Mouse (Mus musculus): ENCODE results near the gene Dpf1. TPM values are rescaled to one million over a fixed set of nuclear protein-coding genes. Genes with fewer than 3 reads are reported as not detected.

Gene Dpf1
- 13.5 and 14.7 TPM in 2 replicates for polyA plus RNA-seq (2014; fragmentation: Nextera tagmentation; extraction: Ambion mirVana)

- under 1% methylated on average over 64 of the region's 67 CpGs for WGBS
- ATAC-seq (ENCODE audit: insufficient read depth) (peak; percentile 85), DNase-seq (peak; percentile 96)
- no peaks in the 10 kb centered on the region for H3K9me3 ChIP-seq (ENCODE audit: low read depth, low read length)
- peak within 1 kb of the TSS; percentile 79 for H3K4me2 ChIP-seq
- TF ChIP-seq CTCF (IDR thresholded peaks at IDR 0.05; ENCODE audit: low read depth): 0 out of 2 replicates have a peak, but pooled peaks have one; percentile 21
- peak within 1 kb of the TSS; percentile 46 for H3K9ac ChIP-seq
- no peaks in the 10 kb centered on the region for H3K36me3 ChIP-seq (ENCODE audit: insufficient read depth)
- no peak within 1 kb of the TSS for H3K27ac ChIP-seq (ENCODE audit: low read depth)
- peaks cover 15% of the 10 kb centered on the region; the same call in 1 of the 2 replicates for H3K27me3 ChIP-seq (ENCODE audit: insufficient read depth, low read length)
- peak within 1 kb of the TSS; percentile 54 for H3K4me3 ChIP-seq (ENCODE audit: low read depth, low read length)
- peaks cover 19% of the 10 kb centered on the region for H3K4me1 ChIP-seq (ENCODE audit: insufficient read depth)
Measured at GRCm38 (mm10) chr7:29303738-29304462, at the start of gene Dpf1. Dpf1 (plus strand) TSS chr7:29303951.

GRCm38 (mm10) chr7:29255875-29256274 lies 47.9 kb upstream of the Dpf1 start:
- Histone ChIP-seq H3K4me3 (ENCODE audit: low read depth, low read length) (no peak overlapping the region), H3K27ac (ENCODE audit: low read depth) (no peak overlapping the region), H3K4me2 (no peak overlapping the region), H3K9me3 (ENCODE audit: low read depth, low read length) (no peaks in the 10 kb centered on the region), H3K4me1 (ENCODE audit: insufficient read depth) (no peaks in the 10 kb centered on the region), H3K36me3 (ENCODE audit: insufficient read depth) (peaks cover 26% of the 10 kb centered on the region), H3K9ac (no peak overlapping the region), H3K27me3 (ENCODE audit: insufficient read depth, low read length) (no peaks in the 10 kb centered on the region)
- DNase-seq (no peak), ATAC-seq (ENCODE audit: insufficient read depth) (no peak)
- WGBS: 77% methylated on average over 4 of the region's 4 CpGs
- TF ChIP-seq CTCF (IDR thresholded peaks at IDR 0.05; ENCODE audit: low read depth): no peak

- ATAC-seq (ENCODE audit: insufficient read depth) (no peak), DNase-seq (peak; percentile 13)
- H3K4me1 ChIP-seq (ENCODE audit: insufficient read depth): no peaks in the 10 kb centered on the region
- no peak overlapping the region for H3K4me3 ChIP-seq (ENCODE audit: low read depth, low read length)
- H3K27ac ChIP-seq (ENCODE audit: low read depth): no peak overlapping the region; the same call in 1 of the 2 replicates
- no peak for TF ChIP-seq CTCF (IDR thresholded peaks at IDR 0.05; ENCODE audit: low read depth)
- peaks cover 26% of the 10 kb centered on the region for H3K36me3 ChIP-seq (ENCODE audit: insufficient read depth)
- no peak overlapping the region for H3K4me2 ChIP-seq
- no peaks in the 10 kb centered on the region for H3K9me3 ChIP-seq (ENCODE audit: low read depth, low read length)
- H3K9ac ChIP-seq: no peak overlapping the region
- WGBS: 93% methylated on average over 1 of the region's 1 CpGs
- no peaks in the 10 kb centered on the region for H3K27me3 ChIP-seq (ENCODE audit: insufficient read depth, low read length)
Measured at GRCm38 (mm10) chr7:29257368-29257767, 46.4 kb upstream of the Dpf1 start.

DNA sequence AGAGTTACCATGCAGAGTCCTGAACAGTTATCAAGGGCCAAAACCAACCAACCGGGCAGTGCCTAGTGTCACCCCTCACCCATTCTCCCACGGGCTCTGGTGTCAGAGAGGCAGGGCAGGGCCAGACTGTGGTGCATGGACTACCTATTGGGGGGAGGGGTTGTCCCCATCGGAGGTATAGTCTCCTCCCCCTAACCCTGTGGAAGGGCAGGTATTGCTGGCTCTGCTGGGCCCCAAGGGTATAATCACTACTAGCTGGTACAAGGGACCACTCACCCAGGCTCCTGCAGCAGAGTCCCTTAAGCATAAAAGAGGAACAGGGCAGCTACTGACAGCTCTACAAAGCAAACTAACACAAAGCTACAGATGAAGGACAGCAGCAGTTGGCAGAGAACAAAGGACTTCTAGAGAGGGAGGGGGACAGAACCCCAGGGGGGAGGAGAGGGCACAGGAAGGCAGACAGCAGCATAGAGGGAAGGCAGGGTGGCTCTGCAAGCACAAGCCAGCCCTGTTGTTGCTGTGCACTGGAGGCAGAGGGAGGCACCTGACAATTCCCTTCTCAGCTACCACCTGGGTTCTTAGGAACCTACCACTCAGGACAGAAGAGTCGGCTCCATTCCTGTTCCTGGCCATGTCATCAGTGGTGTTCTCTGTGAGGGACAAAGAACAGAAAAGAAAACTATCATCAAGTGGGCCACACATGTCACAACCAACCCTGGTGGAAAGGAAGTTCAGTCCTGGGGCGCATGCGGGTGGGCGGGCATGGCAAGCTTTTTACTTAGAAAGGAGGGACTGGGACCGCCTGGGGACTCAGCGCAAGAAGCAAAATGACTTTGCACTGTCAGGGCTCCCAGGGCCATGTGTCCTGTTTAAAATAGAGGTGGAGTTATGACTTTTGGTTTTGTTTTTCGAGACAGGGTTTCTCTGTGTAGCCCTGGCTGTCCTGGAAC lies 43.7 kb upstream of the Dpf1 start:
- H3K27ac ChIP-seq (ENCODE audit: low read depth): no peak overlapping the region
- TF ChIP-seq CTCF (IDR thresholded peaks at IDR 0.05; ENCODE audit: low read depth): no peak
- no peaks in the 10 kb centered on the region for H3K4me1 ChIP-seq (ENCODE audit: insufficient read depth)
- H3K4me3 ChIP-seq (ENCODE audit: low read depth, low read length): no peak overlapping the region
- DNase-seq (no peak), ATAC-seq (ENCODE audit: insufficient read depth) (no peak)
- peaks cover 26% of the 10 kb centered on the region for H3K36me3 ChIP-seq (ENCODE audit: insufficient read depth)
- no peaks in the 10 kb centered on the region for H3K27me3 ChIP-seq (ENCODE audit: insufficient read depth, low read length)
- H3K9ac ChIP-seq: no peak overlapping the region
- no peak overlapping the region for H3K4me2 ChIP-seq
- 78% methylated on average over 10 of the region's 10 CpGs for WGBS
- H3K9me3 ChIP-seq (ENCODE audit: low read depth, low read length): no peaks in the 10 kb centered on the region

- Histone ChIP-seq H3K4me3 (ENCODE audit: low read depth, low read length) (no peak overlapping the region), H3K27ac (ENCODE audit: low read depth) (no peak overlapping the region), H3K9me3 (ENCODE audit: low read depth, low read length) (no peaks in the 10 kb centered on the region), H3K4me2 (no peak overlapping the region), H3K36me3 (ENCODE audit: insufficient read depth) (peaks cover 18% of the 10 kb centered on the region), H3K27me3 (ENCODE audit: insufficient read depth, low read length) (no peaks in the 10 kb centered on the region), H3K4me1 (ENCODE audit: insufficient read depth) (no peaks in the 10 kb centered on the region), H3K9ac (no peak overlapping the region)
- DNase-seq (no peak), ATAC-seq (ENCODE audit: insufficient read depth) (no peak)
- WGBS: 48% methylated on average over 6 of the region's 6 CpGs
- no peak for TF ChIP-seq CTCF (IDR thresholded peaks at IDR 0.05; ENCODE audit: low read depth)
Measured at GRCm38 (mm10) chr7:29262151-29262550, 41.6 kb upstream of the Dpf1 start.

- H3K4me3 ChIP-seq (ENCODE audit: low read depth, low read length): no peak overlapping the region
- TF ChIP-seq CTCF (IDR thresholded peaks at IDR 0.05; ENCODE audit: low read depth): no peak
- H3K36me3 ChIP-seq (ENCODE audit: insufficient read depth): peaks cover 10% of the 10 kb centered on the region
- H3K4me1 ChIP-seq (ENCODE audit: insufficient read depth): no peaks in the 10 kb centered on the region
- H3K4me2 ChIP-seq: no peak overlapping the region
- no peak overlapping the region for H3K27ac ChIP-seq (ENCODE audit: low read depth)
- DNase-seq (no peak), ATAC-seq (ENCODE audit: insufficient read depth) (no peak)
- no peak overlapping the region for H3K9ac ChIP-seq
- no peaks in the 10 kb centered on the region for H3K9me3 ChIP-seq (ENCODE audit: low read depth, low read length)
- H3K27me3 ChIP-seq (ENCODE audit: insufficient read depth, low read length): no peaks in the 10 kb centered on the region
- 84% methylated on average over 3 of the region's 3 CpGs for WGBS
Measured at GRCm38 (mm10) chr7:29263831-29264230, 39.9 kb upstream of the Dpf1 start.

GRCm38 (mm10) chr7:29265636-29266035 lies 38.1 kb upstream of the Dpf1 start:
- Histone ChIP-seq H3K36me3 (ENCODE audit: insufficient read depth) (no peaks in the 10 kb centered on the region), H3K4me3 (ENCODE audit: low read depth, low read length) (no peak overlapping the region), H3K27ac (ENCODE audit: low read depth) (no peak overlapping the region), H3K27me3 (ENCODE audit: insufficient read depth, low read length) (no peaks in the 10 kb centered on the region), H3K9ac (no peak overlapping the region), H3K4me2 (no peak overlapping the region), H3K4me1 (ENCODE audit: insufficient read depth) (no peaks in the 10 kb centered on the region), H3K9me3 (ENCODE audit: low read depth, low read length) (no peaks in the 10 kb centered on the region)
- TF ChIP-seq CTCF (IDR thresholded peaks at IDR 0.05; ENCODE audit: low read depth): no peak
- WGBS: 77% methylated on average over 7 of the region's 7 CpGs
- no peak for ATAC-seq (ENCODE audit: insufficient read depth)
- no peak for DNase-seq
